8 mouse cellular contexts compared by ENCODE assay signal in the genomic region with DNA sequence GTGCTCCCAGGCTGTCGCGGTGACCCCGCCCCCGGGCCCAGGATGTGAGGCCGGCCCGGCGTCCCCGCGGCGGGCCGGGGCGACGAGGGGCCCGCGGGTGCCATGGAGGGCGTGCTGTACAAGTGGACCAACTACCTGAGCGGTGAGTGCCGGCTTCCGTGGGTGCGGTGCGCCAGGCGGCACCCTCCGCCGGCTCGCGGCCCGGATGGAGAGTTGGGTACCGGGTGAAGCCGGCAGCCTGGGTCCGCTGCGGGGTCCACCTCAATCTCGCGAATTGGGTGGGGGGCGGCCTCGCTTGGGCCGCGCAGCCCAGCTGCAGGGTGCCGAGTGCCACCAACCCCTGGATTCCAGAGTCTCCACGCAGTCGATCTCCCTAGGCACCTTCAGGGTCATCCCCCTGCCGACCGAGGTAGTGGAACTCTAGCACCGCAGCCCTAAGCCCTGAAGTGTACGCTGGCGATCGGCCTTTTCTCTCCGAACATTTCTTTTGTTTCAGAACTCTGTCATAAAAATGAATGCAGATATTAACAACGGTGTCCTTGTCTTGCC. TPM values are rescaled to one million over a fixed set of nuclear protein-coding genes. Genes with fewer than 3 reads are reported as not detected.
DNase-seq lines count a peak whose midpoint lies in the region; ATAC-seq and TF ChIP-seq lines count a peak whose summit lies in the region.

No protein-coding gene starts in this region.

- H3K4me2 ChIP-seq in liver, embryonic 12.5 days, result peak overlapping the region; percentile 96

- TF ChIP-seq POLR2A in embryonic fibroblast, embryonic 13.5 days (IDR thresholded peaks at IDR 0.05; ENCODE audit: low read depth, low read length), result no peak

- H3K36me3 ChIP-seq in liver, embryonic 12.5 days, result no peaks in the 10 kb centered on the region

- H3K9me3 ChIP-seq in liver, embryonic 12.5 days (replicated peaks), result no peaks in the 10 kb centered on the region

- H3K9ac ChIP-seq in liver, embryonic 12.5 days, result peak overlapping the region; percentile 82

- peaks cover 13% of the 10 kb centered on the region for H3K4me1 ChIP-seq in embryonic fibroblast, embryonic 13.5 days (ENCODE audit: control insufficient read depth, insufficient read depth, low read length)
- H3K4me1 ChIP-seq in liver, embryonic 12.5 days, result peaks cover 33% of the 10 kb centered on the region

- WGBS in liver, embryonic 12.5 days (ENCODE audit: insufficient replicate concordance), result under 1% methylated on average over 46 of the region's 48 CpGs

- DNase-seq in frontal cortex, postnatal 36 days (ENCODE audit: low spot score in 2 of 2), result no peak
- peak; percentile 44 for DNase-seq in 3T3-L1 (ENCODE audit: low read depth, low spot score)
- no peak for DNase-seq in thymus, postnatal 14 days
- no peak for DNase-seq in thymus, postnatal 4 days
- no peak for DNase-seq in layer of hippocampus, adult 11-12 months (ENCODE audit: low spot score)

- H3K4me3 ChIP-seq in embryonic fibroblast, embryonic 13.5 days (ENCODE audit: insufficient read depth, low read length), result peak overlapping the region; percentile 86
- H3K4me3 ChIP-seq in liver, embryonic 12.5 days, result peak overlapping the region; percentile 78

- no peak for TF ChIP-seq CTCF in embryonic fibroblast, embryonic 13.5 days (IDR thresholded peaks at IDR 0.05; ENCODE audit: borderline replicate concordance, insufficient read depth, low read length)

- H3K27me3 ChIP-seq in liver, embryonic 12.5 days (replicated peaks), result peaks cover 20% of the 10 kb centered on the region

- H3K27ac ChIP-seq in embryonic fibroblast, embryonic 13.5 days (ENCODE audit: insufficient read depth, low read length), result no peak overlapping the region
- H3K27ac ChIP-seq in liver, embryonic 12.5 days, result peak overlapping the region; percentile 60; the same call in 1 of the 2 replicates

- ATAC-seq in frontal cortex, adult (ENCODE audit: low TSS enrichment), result peak; percentile 0; the same call in 1 of the 2 replicates
- ATAC-seq in liver, embryonic 12.5 days, result peak; percentile 8; the same call in 1 of the 2 replicates

RNA-seq across cellular contexts. Expression of a gene that starts 0.5 kb away (rescaled TPM):
- polyA plus RNA-seq in embryonic fibroblast, embryonic 13.5 days (2011; ENCODE audit: insufficient read length, low read depth, missing spikeins), result 7.0 and 9.1 TPM in 2 replicates
- polyA plus RNA-seq in liver, embryonic 12.5 days (2016; fragmentation: Nextera tagmentation; extraction: Ambion mirVana), result 5.0 TPM in 2 replicates

RNA-seq across cellular contexts. Expression of a gene that starts 1.7 kb away (rescaled TPM):
- polyA plus RNA-seq in embryonic fibroblast, embryonic 13.5 days (2011; ENCODE audit: insufficient read length, low read depth, missing spikeins), result 59.6 and 61.2 TPM in 2 replicates
- 5.9 and 6.2 TPM in 2 replicates for polyA plus RNA-seq in liver, embryonic 12.5 days (2016; fragmentation: Nextera tagmentation; extraction: Ambion mirVana)

RNA-seq across cellular contexts. Expression of a gene that starts 29.1 kb away (rescaled TPM):
- polyA plus RNA-seq in embryonic fibroblast, embryonic 13.5 days (2011; ENCODE audit: insufficient read length, low read depth, missing spikeins), result 13.1 and 19.9 TPM in 2 replicates
- 0.60 and 0.68 TPM in 2 replicates for polyA plus RNA-seq in liver, embryonic 12.5 days (2016; fragmentation: Nextera tagmentation; extraction: Ambion mirVana)
